Mouse (Mus musculus) small intestine, adult 2 months (tissue): Measurements from ENCODE around the gene Cep63.

Experiments used
- CTCF ChIP-seq: fragments of 200-500 bp; IDR thresholded peaks from 2 replicates; pipeline ENCODE4 v1.5.1; 2012; ENCODE audit warnings: low read depth, mild to moderate bottlenecking, control low read depth, inconsistent platforms, low read length, moderate library complexity, mixed read lengths; ENCODE audit not compliant: insufficient replicate concordance, insufficient read length; ENCODE audit errors: extremely low read depth
- POLR2A ChIP-seq: fragments of 200-500 bp; IDR thresholded peaks from 2 replicates; pipeline ENCODE4 v1.6.1; 2012; ENCODE audit warnings: low read depth, mild to moderate bottlenecking, control low read depth, inconsistent platforms, low read length, moderate library complexity

GRCm38 (mm10) chr9:102615071-102615470 is 11.3 kb downstream of the Cep63 start:
- TF ChIP-seq CTCF, result no peak
- no peak for TF ChIP-seq POLR2A
